Mouse (Mus musculus) lung, embryonic 15.5 days (tissue): ENCODE measurements around the gene Ifit1. TPM values are rescaled to one million over a fixed set of nuclear protein-coding genes. Genes with fewer than 3 reads are reported as not detected.
"Not testable (repeated sequence)": the region's sequence is repeated elsewhere in the genome, so short reads cannot be mapped to it uniquely, and the experiment has no call there.

Source experiments
- ATAC-seq: fragments of 200-750 bp; cut with Nextera tagmentation; 2 replicates; pipeline ENCODE4 v1.8.0; 2017; ENCODE audit warnings: moderate number of reproducible peaks, borderline replicate concordance; ENCODE audit not compliant: low FRiP score, low TSS enrichment; ENCODE audit errors: extremely low read depth
- H3K27ac ChIP-seq: fragments of 300-500 bp; sonication (generic); 2 replicates; pipeline ENCODE4 v1.5.1; 2015; ENCODE audit warnings: moderate library complexity, mild to moderate bottlenecking, inconsistent platforms
- H3K27me3 ChIP-seq: fragments of 300-500 bp; sonication (generic); 2 replicates; pipeline ENCODE4 v1.6.1; 2015; ENCODE audit warnings: inconsistent platforms
- H3K36me3 ChIP-seq: fragments of 300-500 bp; sonication (generic); 2 replicates; pipeline ENCODE4 v1.6.1; 2015; ENCODE audit warnings: inconsistent platforms
- H3K4me1 ChIP-seq: fragments of 300-500 bp; sonication (generic); 2 replicates; pipeline ENCODE4 v1.6.1; 2015; ENCODE audit warnings: inconsistent platforms
- H3K4me2 ChIP-seq: fragments of 300-500 bp; sonication (generic); 2 replicates; pipeline ENCODE4 v1.6.1; 2015; ENCODE audit warnings: inconsistent platforms, mild to moderate bottlenecking, moderate library complexity
- H3K4me3 ChIP-seq: fragments of 300-500 bp; sonication (generic); 2 replicates; pipeline ENCODE4 v1.5.1; 2015; ENCODE audit warnings: mild to moderate bottlenecking, inconsistent platforms
- H3K9ac ChIP-seq: fragments of 300-500 bp; sonication (generic); 2 replicates; pipeline ENCODE4 v1.6.1; 2015; ENCODE audit warnings: inconsistent platforms
- H3K9me3 ChIP-seq: fragments of 300-500 bp; sonication (generic); 2 replicates; pipeline ENCODE4 v1.6.1; 2016; ENCODE audit warnings: inconsistent platforms
- WGBS: fragments of 180-500 bp; shearing (Covaris S2); methylation state at CpG from one replicate; pipeline ENCODE4 v1.1.7; 2015; 5-methylcytosine and 5-hydroxymethylcytosine counted together
- polyA plus RNA-seq: library from polyadenylated mRNA; unstranded; fragments of >200 nt; fragmentation: Nextera tagmentation; extraction: Ambion mirVana; gene quantifications from 2 replicates; pipeline ENCODE4 v1.2.1, GENCODE M21; 2015

Ifit1 gene
- polyA plus RNA-seq, result 0.29 and 0.62 TPM in 2 replicates

DNA sequence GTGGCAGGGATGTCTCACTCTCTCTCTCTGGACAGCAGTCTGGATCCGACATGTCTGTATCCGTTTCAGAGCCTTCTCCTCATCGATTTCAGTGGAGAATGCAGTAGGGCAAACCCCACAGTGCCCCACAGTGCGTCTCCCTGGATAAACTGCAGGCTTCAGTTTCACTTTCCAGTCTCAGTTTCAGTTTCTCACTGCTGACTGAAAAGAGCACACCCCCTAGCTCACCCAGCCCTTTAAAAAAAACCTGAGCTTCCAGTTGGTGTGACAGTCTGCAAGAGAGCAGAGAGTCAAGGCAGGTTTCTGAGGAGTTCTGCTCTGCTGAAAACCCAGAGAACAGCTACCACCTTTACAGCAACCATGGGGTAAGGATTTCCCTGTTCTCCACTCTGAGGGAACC lies at the start of gene Ifit1, which contains the start of gene Ifit1bl2:
TSS of gene Ifit1 (plus strand) at position 249 of the 400 bp plus-strand sequence.
TSS of gene Ifit1bl2 (minus strand) at position 121 of the 400 bp plus-strand sequence.
- WGBS, result 38% methylated on average over 4 of the region's 4 CpGs
- H3K27ac ChIP-seq, result no peak within 1 kb of the TSS
- H3K9ac ChIP-seq, result no peak within 1 kb of the TSS
- H3K4me2 ChIP-seq, result peak within 1 kb of the TSS; percentile 24; the same call in 1 of the 2 replicates
- peaks cover 3% of the 10 kb centered on the region; the same call in 1 of the 2 replicates for H3K27me3 ChIP-seq
- no peaks in the 10 kb centered on the region for H3K4me1 ChIP-seq
- no peak for ATAC-seq
- no peaks in the 10 kb centered on the region for H3K36me3 ChIP-seq
- H3K9me3 ChIP-seq, result no peaks in the 10 kb centered on the region
- no peak within 1 kb of the TSS for H3K4me3 ChIP-seq

DNA sequence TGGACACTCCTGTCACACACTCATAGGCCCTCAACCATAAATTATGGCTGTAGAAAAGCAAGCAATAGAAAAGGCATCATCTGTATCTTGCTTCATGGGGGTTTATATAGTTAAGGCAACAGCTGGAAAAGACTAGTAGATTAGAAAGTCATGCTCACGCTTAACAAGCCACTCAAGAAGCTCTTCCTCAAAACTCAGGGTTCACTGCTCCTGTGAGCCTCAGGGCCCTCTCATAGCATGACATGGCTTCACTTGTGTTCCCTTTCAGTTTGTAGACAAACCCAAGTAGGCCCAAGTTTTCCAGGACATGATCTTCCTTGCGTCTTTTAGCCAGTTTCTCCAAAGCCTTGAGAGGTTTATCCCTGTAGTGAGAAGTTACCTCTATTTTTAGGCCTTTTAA lies 47.2 kb upstream of the Ifit1 start:
- 90% methylated on average over 2 of the region's 2 CpGs for WGBS

DNA sequence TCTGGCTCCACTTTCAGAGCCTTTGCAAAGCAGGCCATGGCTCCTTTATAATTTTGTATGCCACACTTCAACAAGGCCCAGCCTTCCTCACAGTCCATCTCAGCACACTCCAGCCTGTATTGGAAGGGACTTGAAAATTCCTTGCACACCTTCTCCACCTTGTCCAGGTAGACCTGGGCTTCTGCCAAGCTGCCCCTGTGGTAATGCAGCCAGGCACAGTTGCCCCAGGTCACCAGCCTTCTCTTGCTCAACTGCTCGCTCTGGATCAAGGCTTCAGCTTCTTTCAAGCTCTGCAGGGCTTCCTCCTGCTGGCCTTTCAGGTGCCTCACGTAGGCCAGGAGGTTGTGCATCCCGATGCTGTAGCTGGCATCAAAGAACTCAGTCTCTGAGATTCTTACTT lies 46.1 kb upstream of the Ifit1 start:
- H3K9me3 ChIP-seq, H3K27ac ChIP-seq, H3K4me3 ChIP-seq, ATAC-seq, H3K27me3 ChIP-seq, H3K4me1 ChIP-seq, H3K9ac ChIP-seq, H3K36me3 ChIP-seq, H3K4me2 ChIP-seq: not testable (repeated sequence)
- WGBS, result 82% methylated on average over 3 of the region's 3 CpGs

More for the DNA sequence above, 47.2 kb upstream of the Ifit1 start:
- Histone ChIP-seq H3K4me1 (peaks cover 9% of the 10 kb centered on the region), H3K27ac (no peak overlapping the region), H3K36me3 (no peaks in the 10 kb centered on the region), H3K9me3 (no peaks in the 10 kb centered on the region), H3K27me3 (no peaks in the 10 kb centered on the region), H3K4me3 (no peak overlapping the region), H3K4me2 (no peak overlapping the region), H3K9ac (no peak overlapping the region)
- no peak for ATAC-seq

DNA sequence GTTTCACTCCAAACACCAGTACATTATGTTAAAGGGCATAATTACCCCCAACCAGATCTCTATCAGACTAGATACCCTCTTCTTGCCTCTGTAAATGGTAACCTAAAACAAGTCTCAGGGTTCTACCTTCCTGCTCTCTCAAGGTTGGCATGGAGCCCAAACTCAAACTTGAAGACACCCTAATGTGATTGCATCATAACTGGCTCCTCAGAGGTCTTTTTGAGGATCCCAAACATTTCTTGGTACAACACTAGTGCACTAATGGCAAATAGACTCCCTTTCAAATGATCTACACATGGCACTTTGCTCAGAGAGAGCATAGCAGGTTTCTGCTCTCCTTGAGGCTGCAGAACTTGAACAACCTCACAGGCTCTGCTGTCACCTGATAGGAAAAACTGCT lies 43.9 kb upstream of the Ifit1 start:
- Histone ChIP-seq H3K27me3 (no peaks in the 10 kb centered on the region), H3K4me2 (no peak overlapping the region), H3K4me1 (peaks cover 10% of the 10 kb centered on the region), H3K27ac (no peak overlapping the region), H3K36me3 (no peaks in the 10 kb centered on the region), H3K9me3 (no peaks in the 10 kb centered on the region), H3K4me3 (no peak overlapping the region), H3K9ac (no peak overlapping the region)
- no peak for ATAC-seq

DNA sequence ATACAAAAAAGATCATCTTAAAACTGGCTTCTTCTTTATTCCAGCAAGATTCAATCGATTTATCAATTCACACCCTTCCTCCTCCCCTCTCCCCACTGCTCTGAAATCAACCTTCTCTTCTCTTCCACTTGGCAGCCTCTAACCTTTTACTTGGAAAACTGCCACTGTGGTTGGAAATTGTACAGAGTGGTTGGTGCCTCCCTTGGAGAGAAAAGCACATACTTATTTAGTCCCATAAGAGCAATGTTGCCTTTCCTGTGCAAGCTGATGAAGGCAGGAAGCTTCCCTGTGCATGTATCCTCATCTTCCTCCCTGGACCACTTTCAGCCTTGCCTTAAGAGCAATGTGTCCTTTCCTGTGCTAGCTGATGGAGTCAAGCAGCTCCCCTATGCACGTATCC lies 42.3 kb upstream of the Ifit1 start:
- 63% methylated on average over 2 of the region's 2 CpGs for WGBS
- no peak overlapping the region for H3K4me2 ChIP-seq
- H3K27me3 ChIP-seq, result no peaks in the 10 kb centered on the region
- no peak overlapping the region for H3K27ac ChIP-seq
- no peak overlapping the region for H3K4me3 ChIP-seq
- H3K4me1 ChIP-seq, result peaks cover 10% of the 10 kb centered on the region
- ATAC-seq, result peak; percentile 48; the same call in 1 of the 2 replicates
- H3K9ac ChIP-seq, result no peak overlapping the region
- H3K36me3 ChIP-seq, result no peaks in the 10 kb centered on the region
- no peaks in the 10 kb centered on the region for H3K9me3 ChIP-seq

DNA sequence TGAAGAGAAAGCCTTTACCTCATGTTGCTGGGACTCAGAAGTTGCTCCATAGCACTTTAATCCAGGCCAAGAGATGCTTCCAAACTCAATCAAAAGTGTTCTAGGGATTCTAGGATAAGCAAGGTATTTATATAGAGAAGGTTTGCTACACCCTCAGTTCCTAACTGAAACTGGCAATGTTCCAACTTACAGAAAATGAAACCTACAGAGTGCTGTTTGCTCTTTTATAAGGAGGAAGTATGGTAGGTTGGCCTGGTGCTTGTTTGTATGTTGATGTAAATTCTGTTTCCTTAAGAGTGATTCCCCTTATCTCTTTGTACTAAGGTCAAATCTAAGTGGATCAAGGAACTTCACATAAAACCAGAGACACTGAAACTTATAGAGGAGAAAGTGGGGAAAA lies 41.4 kb upstream of the Ifit1 start:
- not testable (repeated sequence) for H3K4me2 ChIP-seq, H3K4me1 ChIP-seq, ATAC-seq, H3K27me3 ChIP-seq, H3K9ac ChIP-seq, H3K36me3 ChIP-seq, H3K9me3 ChIP-seq, H3K4me3 ChIP-seq, H3K27ac ChIP-seq

DNA sequence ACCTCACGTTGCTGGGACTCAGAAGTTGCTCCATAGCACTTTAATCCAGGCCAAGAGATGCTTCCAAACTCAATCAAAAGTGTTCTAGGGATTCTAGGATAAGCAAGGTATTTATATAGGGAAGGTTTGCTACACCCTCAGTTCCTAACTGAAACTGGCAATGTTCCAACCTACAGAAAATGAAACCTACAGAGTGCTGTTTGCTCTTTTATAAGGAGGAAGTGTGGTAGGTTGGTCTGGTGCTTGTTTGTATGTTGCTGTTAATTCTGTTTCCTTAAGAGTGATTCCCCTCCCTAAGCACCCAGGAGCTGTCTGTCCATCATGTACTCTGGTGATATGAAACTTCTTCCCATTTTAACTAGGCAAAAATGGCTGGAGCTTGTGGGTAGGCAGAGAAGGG lies 38.8 kb upstream of the Ifit1 start, which contains the start of gene Ifit1bl1:
TSS of gene Ifit1bl1 (minus strand) at position 69 of the 400 bp plus-strand sequence.
- H3K27me3 ChIP-seq, H3K9me3 ChIP-seq, H3K27ac ChIP-seq, H3K4me3 ChIP-seq, H3K4me2 ChIP-seq, H3K9ac ChIP-seq, H3K36me3 ChIP-seq, H3K4me1 ChIP-seq, ATAC-seq: not testable (repeated sequence)
- 30% methylated on average over 1 of the region's 1 CpGs for WGBS

DNA sequence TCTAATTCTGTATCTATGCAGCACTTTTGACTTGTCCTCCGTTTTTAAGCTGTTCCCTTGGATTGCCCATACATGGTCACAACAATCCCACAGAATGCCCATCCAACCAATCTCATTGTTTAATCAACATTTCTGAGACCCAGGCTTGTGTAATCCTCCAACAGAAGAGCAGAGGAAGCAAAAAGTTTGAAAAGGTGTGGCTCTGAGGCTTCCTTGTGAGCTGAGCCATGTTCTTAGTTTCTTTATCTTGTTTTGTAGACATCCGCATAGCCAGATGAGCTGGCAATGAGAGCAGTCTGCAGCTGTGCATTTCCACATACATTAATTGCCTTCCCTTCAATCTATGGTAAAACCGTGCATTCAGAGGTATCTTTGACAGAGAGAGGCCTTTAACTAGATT lies 35.2 kb upstream of the Ifit1 start:
- H3K4me2 ChIP-seq, result no peak overlapping the region
- H3K27me3 ChIP-seq, result no peaks in the 10 kb centered on the region
- no peaks in the 10 kb centered on the region for H3K4me1 ChIP-seq
- no peaks in the 10 kb centered on the region for H3K9me3 ChIP-seq
- no peak for ATAC-seq
- H3K27ac ChIP-seq, result no peak overlapping the region
- no peak overlapping the region for H3K9ac ChIP-seq
- H3K4me3 ChIP-seq, result no peak overlapping the region
- no peaks in the 10 kb centered on the region for H3K36me3 ChIP-seq
- WGBS, result 83% methylated on average over 3 of the region's 3 CpGs

DNA sequence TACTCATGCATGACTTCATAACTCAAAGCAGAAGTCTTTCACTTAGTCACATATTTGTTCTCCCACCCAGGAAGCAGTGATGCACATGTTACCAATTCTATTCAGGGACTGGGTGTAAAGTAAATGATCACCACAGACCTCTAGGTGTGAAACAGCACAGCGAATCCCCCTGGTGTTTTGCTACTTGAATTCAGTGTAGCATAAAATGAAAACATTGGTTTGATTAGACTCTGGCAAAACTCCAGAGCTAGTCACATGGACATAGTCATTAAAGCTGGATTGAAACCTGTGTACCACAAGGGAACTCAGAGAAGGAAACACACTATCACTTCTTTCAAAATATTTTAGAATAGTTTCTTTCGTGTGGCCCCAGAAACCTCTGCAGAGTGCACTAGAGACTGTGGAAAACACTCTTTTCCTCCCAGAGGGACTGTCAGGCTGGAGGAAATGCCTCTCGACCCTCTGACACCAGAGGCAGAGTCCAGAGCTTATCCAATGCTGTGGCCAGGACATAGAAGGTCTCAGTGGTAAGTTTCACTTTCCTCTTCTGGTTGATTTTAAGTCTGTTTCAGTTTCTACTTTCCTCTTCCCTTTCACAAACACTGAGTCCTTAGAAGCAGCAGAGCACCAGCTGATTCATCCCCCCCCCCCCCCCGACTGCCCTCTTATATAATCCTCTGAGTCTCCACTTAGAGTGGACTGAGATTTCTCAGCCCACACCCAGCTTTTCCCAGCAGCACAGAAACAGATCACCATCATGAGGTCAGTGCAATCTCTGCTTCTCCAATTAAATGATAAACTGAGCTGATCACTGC lies 33.2 kb upstream of the Ifit1 start, which contains the start of gene Ifit3b:
TSS of gene Ifit3b (plus strand) at position 734 of the 815 bp plus-strand sequence.
- H3K4me3 ChIP-seq, H3K27me3 ChIP-seq, H3K4me2 ChIP-seq, H3K9ac ChIP-seq, H3K36me3 ChIP-seq, H3K9me3 ChIP-seq, H3K4me1 ChIP-seq, H3K27ac ChIP-seq: not testable (repeated sequence)
- ATAC-seq, result peak; percentile 35; the same call in 1 of the 2 replicates
- WGBS, result 36% methylated on average over 4 of the region's 4 CpGs

DNA sequence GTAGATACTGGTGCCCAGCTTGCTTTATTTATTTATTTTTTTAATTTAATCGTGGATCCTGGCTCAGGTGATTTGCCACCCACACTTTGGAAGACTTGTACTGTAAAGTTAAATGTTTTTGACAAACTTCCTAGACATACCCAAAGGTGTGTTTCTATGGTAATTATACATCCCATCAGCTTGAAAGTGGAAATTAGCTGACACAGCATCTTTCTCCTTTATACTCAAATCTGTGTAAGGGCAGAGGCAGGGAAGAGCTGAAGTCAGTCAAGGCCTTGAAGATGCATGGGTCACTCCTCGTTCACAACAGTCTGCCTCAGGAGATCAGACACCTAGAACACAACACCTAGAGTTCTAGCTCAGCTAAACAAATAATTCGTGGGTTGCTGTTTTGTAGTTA lies 30.6 kb upstream of the Ifit1 start:
- not testable (repeated sequence) for H3K4me3 ChIP-seq

DNA sequence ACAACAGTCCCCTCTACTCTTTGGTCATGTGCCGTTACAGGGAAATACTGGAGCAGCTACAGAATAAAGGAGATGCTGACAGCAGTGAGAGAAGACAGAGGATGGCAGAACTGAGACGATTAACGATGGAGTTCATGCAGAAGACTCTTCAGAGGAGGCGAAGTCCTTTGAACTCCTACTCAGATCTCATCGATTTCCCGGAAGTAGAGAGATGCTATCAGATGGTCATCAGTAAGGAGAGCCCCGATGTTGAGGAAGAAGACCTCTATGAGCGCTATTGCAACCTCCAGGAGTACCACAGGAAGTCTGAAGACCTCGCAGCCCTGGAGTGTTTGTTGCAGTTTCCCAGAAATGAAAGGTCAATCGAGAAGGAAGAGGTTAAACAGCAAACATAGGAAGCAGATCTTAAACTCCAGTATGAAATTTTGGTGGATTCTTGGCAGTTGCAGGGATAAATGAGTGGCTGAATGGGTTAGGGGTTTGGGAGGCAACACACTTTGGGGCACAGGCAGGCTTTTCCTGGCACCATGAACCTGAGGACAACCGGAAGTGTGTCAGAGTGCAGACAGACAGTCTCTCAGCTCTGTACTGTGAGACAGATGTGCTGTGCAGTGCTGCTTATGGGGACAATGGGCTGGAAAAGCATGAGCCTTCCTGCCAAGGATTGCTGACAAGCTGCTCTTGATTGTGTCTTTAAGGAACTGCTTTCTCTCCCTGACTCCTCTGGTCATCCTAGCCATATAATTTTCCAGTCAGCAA lies 28.2 kb upstream of the Ifit1 start:
- H3K9me3 ChIP-seq, H3K27me3 ChIP-seq, H3K9ac ChIP-seq, H3K4me2 ChIP-seq, ATAC-seq, H3K36me3 ChIP-seq, H3K27ac ChIP-seq, H3K4me3 ChIP-seq, H3K4me1 ChIP-seq: not testable (repeated sequence)
- WGBS, result 64% methylated on average over 5 of the region's 11 CpGs

More for the DNA sequence above, 30.6 kb upstream of the Ifit1 start:
- not testable (repeated sequence) for H3K4me1 ChIP-seq, H3K9ac ChIP-seq, H3K27me3 ChIP-seq, H3K9me3 ChIP-seq, H3K27ac ChIP-seq, ATAC-seq, H3K36me3 ChIP-seq, H3K4me2 ChIP-seq
- WGBS, result 69% methylated on average over 3 of the region's 3 CpGs

DNA sequence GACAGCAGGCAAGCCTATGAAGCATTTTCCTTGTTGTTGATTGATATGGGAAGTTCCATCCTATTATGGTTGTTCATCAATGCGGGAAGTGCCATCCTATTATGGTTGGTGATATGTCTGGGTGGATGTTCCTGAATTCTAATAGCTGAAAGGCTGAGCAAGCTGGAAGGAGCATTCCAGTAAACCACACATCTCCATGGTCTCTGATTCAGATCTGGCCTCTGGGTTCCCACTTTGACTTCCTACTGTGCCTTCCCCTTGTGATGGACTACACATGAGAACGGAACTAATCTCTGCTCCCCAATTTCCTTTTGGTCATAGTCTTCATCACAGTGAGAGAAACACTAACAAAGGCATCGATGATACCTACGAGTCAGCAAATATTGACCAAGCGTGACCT lies 19.8 kb upstream of the Ifit1 start:
- no peak overlapping the region for H3K27ac ChIP-seq
- H3K27me3 ChIP-seq, result no peaks in the 10 kb centered on the region
- H3K4me1 ChIP-seq, result no peaks in the 10 kb centered on the region
- no peak for ATAC-seq
- no peaks in the 10 kb centered on the region for H3K36me3 ChIP-seq
- H3K9ac ChIP-seq, result no peak overlapping the region
- no peak overlapping the region for H3K4me3 ChIP-seq
- H3K4me2 ChIP-seq, result no peak overlapping the region
- H3K9me3 ChIP-seq, result no peaks in the 10 kb centered on the region
- WGBS, result 79% methylated on average over 5 of the region's 5 CpGs
